Mouse (Mus musculus) ovary, adult 2 months (tissue): ENCODE data around the gene Prr29. TPM values are rescaled to one million over a fixed set of nuclear protein-coding genes. Genes with fewer than 3 reads are reported as not detected.

Experiments used
- polyA plus RNA-seq: library from polyadenylated mRNA; depleted of rRNA; stranded (reverse); fragments of >200 nt; gene quantifications from 2 replicates; pipeline ENCODE4 v1.2.3, GENCODE M21; 2012; rRNA removed

Prr29 gene
- polyA plus RNA-seq, result 55.9 and 61.8 TPM in 2 replicates

DNA sequence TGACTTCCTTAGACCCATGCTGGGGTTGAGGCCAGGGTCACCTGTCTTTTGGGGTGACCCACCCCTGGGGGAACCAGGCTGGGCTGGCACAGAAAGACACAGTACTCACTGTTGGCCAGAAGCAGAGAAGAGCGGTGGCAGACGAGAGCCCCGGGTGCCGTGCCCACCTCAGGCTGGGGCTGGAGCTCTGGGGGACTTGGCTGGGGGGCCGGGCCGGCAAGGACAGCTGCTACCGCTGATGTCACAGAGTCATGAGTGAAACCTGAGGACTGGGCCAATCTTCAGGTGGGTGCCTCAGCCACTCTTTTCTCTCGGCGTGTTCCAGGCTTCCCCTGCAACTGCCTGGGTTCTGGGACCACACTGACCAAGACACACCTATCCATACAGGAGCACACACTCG is at the start of gene Prr29:
Gene Prr29, plus strand, starts transcription at position 107 of the 400 bp plus-strand sequence.

DNA sequence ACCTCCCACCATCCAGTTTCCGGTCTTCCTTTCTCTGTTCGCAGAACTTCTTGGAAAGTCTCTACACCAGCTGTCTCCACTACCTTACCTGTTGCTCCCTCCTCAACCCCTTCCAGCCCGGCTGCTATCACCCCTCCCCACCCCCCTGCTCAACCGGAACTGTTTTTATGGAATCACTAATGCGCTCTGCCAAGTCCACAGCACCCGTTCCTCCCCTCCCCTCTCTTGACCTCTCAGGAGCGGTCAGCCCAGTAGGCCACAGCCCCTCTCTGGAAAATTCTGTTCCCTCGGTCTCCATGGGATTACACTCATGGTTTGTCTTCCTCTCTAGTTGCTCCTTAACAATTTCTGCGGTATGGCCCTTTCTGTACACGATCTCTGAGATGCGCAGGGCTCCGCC is 12.1 kb upstream of the Prr29 start, which contains the start of gene Scn4a:
Gene Scn4a, minus strand, starts transcription at position 101 of the 400 bp plus-strand sequence.

DNA sequence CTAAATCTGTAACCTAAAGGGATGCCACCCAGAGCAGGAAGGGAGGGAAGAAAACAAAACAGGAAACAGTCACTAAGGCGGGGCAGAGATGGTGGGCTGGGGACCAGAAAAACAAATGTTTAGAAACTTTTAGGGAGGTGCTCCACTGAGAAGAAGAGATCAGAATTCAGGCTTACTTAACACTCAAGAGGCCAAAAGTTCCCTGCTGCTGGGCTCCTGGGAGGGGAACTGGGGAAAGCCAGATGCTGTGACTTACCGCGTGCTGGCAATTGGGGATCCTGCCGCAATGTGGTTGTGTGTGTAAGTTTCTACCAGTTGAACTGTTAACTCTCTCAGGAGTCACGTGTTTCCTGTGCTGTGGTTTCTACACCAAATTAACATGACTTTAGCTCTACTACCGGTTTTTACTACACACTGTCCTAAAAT is 22.5 kb downstream of the Prr29 start, which contains the start of gene Icam2:
Gene Icam2, minus strand, starts transcription at position 285 of the 426 bp plus-strand sequence.

Other genes with a start within 250 kb of the Prr29 start
- not detected in 2 replicates for gene Gm10840, start 204.6 kb upstream of the Prr29 start, polyA plus RNA-seq
- gene Limd2, start 204.6 kb upstream of the Prr29 start, polyA plus RNA-seq, result 26.1 and 32.1 TPM in 2 replicates
- 24.5 and 35.7 TPM in 2 replicates for gene Strada, start 163.3 kb upstream of the Prr29 start, polyA plus RNA-seq
- gene Ccdc47, start 149.1 kb upstream of the Prr29 start, polyA plus RNA-seq, result 9.6 and 9.7 TPM in 2 replicates
- gene Ddx42, start 148.5 kb upstream of the Prr29 start, polyA plus RNA-seq, result 10.6 and 14.3 TPM in 2 replicates
- 21.0 and 22.2 TPM in 2 replicates for gene Ftsj3, start 109.4 kb upstream of the Prr29 start, polyA plus RNA-seq
- 26.6 and 33.6 TPM in 2 replicates for gene Psmc5, start 109.3 kb upstream of the Prr29 start, polyA plus RNA-seq
- 116 and 149 TPM in 2 replicates for gene Smarcd2, start 92.5 kb upstream of the Prr29 start, polyA plus RNA-seq
- gene Tcam1, start 88.8 kb upstream of the Prr29 start, polyA plus RNA-seq, result 0.24 and 0.45 TPM in 2 replicates
- not detected in 2 replicates for gene Gh, start 63.6 kb upstream of the Prr29 start, polyA plus RNA-seq
- 1.6 and 1.9 TPM in 2 replicates for gene Cd79b, start 50.7 kb upstream of the Prr29 start, polyA plus RNA-seq
- 0.17 and 0.24 TPM in 2 replicates for gene Scn4a, start 12.2 kb upstream of the Prr29 start, polyA plus RNA-seq
- 21.6 and 26.7 TPM in 2 replicates for gene Icam2, start 22.6 kb downstream of the Prr29 start, polyA plus RNA-seq
- gene Ern1, start 122.4 kb downstream of the Prr29 start, polyA plus RNA-seq, result 72.2 and 154 TPM in 2 replicates
- gene Tex2, start 248.0 kb downstream of the Prr29 start, polyA plus RNA-seq, result 20.7 and 22.8 TPM in 2 replicates